Mouse (Mus musculus): ENCODE measurements around the gene Col9a2.

GRCm38 (mm10) chr4:121031440-121031839 is 7.7 kb upstream of the Col9a2 start:
- TF ChIP-seq CTCF (IDR thresholded peaks at IDR 0.05), result peak; percentile 51
- no peak for TF ChIP-seq POLR2A (IDR thresholded peaks at IDR 0.05; ENCODE audit: insufficient read depth, low read depth, low read length)
- TF ChIP-seq EP300 (IDR thresholded peaks at IDR 0.05; ENCODE audit: insufficient read depth, low read depth, low read length), result no peak
